Mouse (Mus musculus) megakaryocyte, embryonic 14.5 days (primary cell): ENCODE results near the gene Pld4.

Experiments used
- FLI1 ChIP-seq: IDR thresholded peaks from 2 replicates; pipeline ENCODE4 v1.6.1; 2012; ENCODE audit warnings: low read length, inconsistent platforms, mixed read lengths
- GATA1 ChIP-seq: IDR thresholded peaks from 3 replicates; pipeline ENCODE4 v1.6.1; 2012; ENCODE audit warnings: mixed read lengths, low read length, inconsistent platforms, borderline replicate concordance

DNA sequence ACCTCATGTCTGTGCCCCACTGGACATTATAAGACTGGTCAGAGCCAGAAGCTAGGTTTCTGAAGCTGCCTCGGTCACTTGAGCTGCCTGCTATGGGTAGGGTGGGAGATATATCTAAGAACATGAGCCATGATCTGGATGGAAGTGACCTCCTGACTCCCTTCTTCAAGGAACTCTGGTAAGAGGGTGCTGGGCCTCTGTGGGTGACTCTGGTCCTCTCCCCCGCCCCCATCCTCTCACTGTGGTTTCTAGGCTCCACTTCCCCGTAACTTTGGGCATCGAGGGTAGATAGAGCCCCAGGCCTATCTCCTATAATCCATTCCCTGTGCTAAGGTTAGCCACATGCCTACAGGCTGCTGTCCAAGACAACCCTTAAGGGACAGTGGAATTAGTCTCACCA, 956 bp downstream of the Pld4 start:
- TF ChIP-seq GATA1 (no peak), FLI1 (no peak)
